Mouse (Mus musculus): ENCODE results near the gene Med12l. TPM values are rescaled to one million over a fixed set of nuclear protein-coding genes. Genes with fewer than 3 reads are reported as not detected.

Gene Med12l
- polyA plus RNA-seq, 2 experiments: 2.4 to 4.5 TPM

- H3K36me3 ChIP-seq (ENCODE audit: control insufficient read depth, insufficient read depth, low read length): peaks cover 72% of the 10 kb centered on the region
- H3K9ac ChIP-seq (ENCODE audit: low read depth, low read length, severe bottlenecking): no peak overlapping the region
- ATAC-seq (ENCODE audit: low FRiP score, low read depth): no peak
- H3K4me2 ChIP-seq (replicated peaks; ENCODE audit: low read depth, low read length, severe bottlenecking): no peak overlapping the region
- no peak overlapping the region for H3K27ac ChIP-seq (replicated peaks; ENCODE audit: low read depth, low read length)
- no peak for TF ChIP-seq POLR2A (IDR thresholded peaks at IDR 0.05; ENCODE audit: borderline replicate concordance, extremely low read depth, insufficient read depth, insufficient read length)
- WGBS: 78% methylated on average over 2 of the region's 2 CpGs
- H3K27me3 ChIP-seq (ENCODE audit: control insufficient read depth, insufficient read depth, low read length): no peaks in the 10 kb centered on the region
- H3K4me3 ChIP-seq (replicated peaks; ENCODE audit: low read length): no peak overlapping the region
- peaks cover 4% of the 10 kb centered on the region; the same call in 1 of the 2 replicates for H3K9me3 ChIP-seq (ENCODE audit: control insufficient read depth, low read length)
- no peak for DNase-seq (ENCODE audit: low spot score)
- no peaks in the 10 kb centered on the region for H3K4me1 ChIP-seq (ENCODE audit: control insufficient read depth, insufficient read depth, low read length)
Observed at GRCm38 (mm10) chr3:59328526-59328925, 322.9 kb downstream of the Med12l start.

DNA sequence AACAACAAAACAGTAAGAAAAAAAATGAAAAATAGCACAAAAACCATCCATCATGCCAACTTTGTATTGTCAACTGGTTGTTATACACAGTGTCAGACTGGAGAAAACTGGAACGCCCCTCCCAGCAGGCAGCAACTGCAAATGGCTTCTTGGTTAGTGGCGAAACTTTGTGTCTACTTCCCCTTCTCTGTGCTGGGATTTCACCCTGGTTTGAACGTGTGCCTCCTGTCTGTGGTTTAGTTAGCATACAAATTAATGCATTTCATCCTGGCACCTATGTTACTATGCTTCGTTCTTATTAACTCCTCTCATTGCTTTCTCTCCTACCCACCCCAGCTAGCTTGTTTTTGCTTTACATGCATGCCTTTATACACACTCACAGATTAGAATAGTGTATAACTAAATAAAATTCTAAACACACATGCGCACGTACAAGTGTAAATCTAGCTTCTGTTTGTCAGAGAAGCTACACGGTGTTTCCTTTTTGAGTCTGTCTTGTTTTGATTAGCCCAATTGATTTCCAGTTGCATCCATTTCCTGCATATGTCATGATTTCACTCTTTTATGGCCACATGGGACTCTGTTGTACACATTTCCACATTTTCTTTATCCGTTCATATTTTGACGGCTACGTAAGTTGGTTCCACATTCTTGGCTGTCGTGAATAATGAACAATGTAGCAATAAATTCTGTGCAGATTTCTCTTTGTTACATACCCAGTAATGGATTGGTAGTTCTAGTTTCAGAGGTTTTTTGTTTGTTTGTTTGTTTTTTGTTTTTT is 336.2 kb downstream of the Med12l start:
- Histone ChIP-seq H3K9ac (ENCODE audit: low read depth, low read length, severe bottlenecking) (no peak overlapping the region), H3K4me1 (ENCODE audit: control insufficient read depth, insufficient read depth, low read length) (peaks cover 7% of the 10 kb centered on the region), H3K4me3 (replicated peaks; ENCODE audit: low read length) (peak overlapping the region; percentile 23), H3K27ac (replicated peaks; ENCODE audit: low read depth, low read length) (no peak overlapping the region), H3K4me2 (replicated peaks; ENCODE audit: low read depth, low read length, severe bottlenecking) (peak overlapping the region; percentile 39), H3K36me3 (ENCODE audit: control insufficient read depth, insufficient read depth, low read length) (peaks cover 20% of the 10 kb centered on the region), H3K9me3 (ENCODE audit: control insufficient read depth, low read length) (no peaks in the 10 kb centered on the region), H3K27me3 (ENCODE audit: control insufficient read depth, insufficient read depth, low read length) (no peaks in the 10 kb centered on the region)
- 59% methylated on average over 11 of the region's 11 CpGs for WGBS
- DNase-seq (ENCODE audit: low spot score): peak; percentile 15
- ATAC-seq (ENCODE audit: low FRiP score, low read depth): no peak
- TF ChIP-seq POLR2A (IDR thresholded peaks at IDR 0.05; ENCODE audit: borderline replicate concordance, extremely low read depth, insufficient read depth, insufficient read length): no peak

DNA sequence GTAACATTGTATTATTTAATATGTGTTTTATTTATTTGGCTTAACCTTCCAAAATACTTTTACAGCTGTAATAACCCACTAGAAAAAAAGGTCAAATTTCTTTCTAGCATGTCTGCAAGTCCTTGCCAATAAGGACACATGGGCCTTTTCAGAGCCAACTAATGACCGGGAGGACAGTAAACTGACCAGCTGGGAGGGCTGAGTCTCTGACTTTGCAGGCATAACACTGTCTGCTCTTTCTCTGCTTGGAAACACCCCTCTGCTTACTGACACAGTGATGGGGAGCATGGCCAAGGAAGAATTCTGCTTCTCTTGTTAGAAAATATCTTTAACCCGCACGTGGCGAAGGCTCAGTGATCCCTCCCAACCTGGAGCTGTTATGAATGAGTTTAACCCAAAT is 337.4 kb downstream of the Med12l start:
- no peak for ATAC-seq (ENCODE audit: low FRiP score, low read depth)
- H3K27me3 ChIP-seq (ENCODE audit: control insufficient read depth, insufficient read depth, low read length): no peaks in the 10 kb centered on the region
- no peak overlapping the region for H3K27ac ChIP-seq (replicated peaks; ENCODE audit: low read depth, low read length)
- peak; percentile 63 for DNase-seq (ENCODE audit: low spot score)
- H3K36me3 ChIP-seq (ENCODE audit: control insufficient read depth, insufficient read depth, low read length): peaks cover 18% of the 10 kb centered on the region
- no peaks in the 10 kb centered on the region for H3K9me3 ChIP-seq (ENCODE audit: control insufficient read depth, low read length)
- H3K4me1 ChIP-seq (ENCODE audit: control insufficient read depth, insufficient read depth, low read length): peaks cover 7% of the 10 kb centered on the region
- peak overlapping the region; percentile 71 for H3K4me3 ChIP-seq (replicated peaks; ENCODE audit: low read length)
- 44% methylated on average over 4 of the region's 4 CpGs for WGBS
- TF ChIP-seq POLR2A (IDR thresholded peaks at IDR 0.05; ENCODE audit: borderline replicate concordance, extremely low read depth, insufficient read depth, insufficient read length): no peak
- peak overlapping the region; percentile 68 for H3K4me2 ChIP-seq (replicated peaks; ENCODE audit: low read depth, low read length, severe bottlenecking)
- H3K9ac ChIP-seq (ENCODE audit: low read depth, low read length, severe bottlenecking): peak overlapping the region; percentile 71

DNA sequence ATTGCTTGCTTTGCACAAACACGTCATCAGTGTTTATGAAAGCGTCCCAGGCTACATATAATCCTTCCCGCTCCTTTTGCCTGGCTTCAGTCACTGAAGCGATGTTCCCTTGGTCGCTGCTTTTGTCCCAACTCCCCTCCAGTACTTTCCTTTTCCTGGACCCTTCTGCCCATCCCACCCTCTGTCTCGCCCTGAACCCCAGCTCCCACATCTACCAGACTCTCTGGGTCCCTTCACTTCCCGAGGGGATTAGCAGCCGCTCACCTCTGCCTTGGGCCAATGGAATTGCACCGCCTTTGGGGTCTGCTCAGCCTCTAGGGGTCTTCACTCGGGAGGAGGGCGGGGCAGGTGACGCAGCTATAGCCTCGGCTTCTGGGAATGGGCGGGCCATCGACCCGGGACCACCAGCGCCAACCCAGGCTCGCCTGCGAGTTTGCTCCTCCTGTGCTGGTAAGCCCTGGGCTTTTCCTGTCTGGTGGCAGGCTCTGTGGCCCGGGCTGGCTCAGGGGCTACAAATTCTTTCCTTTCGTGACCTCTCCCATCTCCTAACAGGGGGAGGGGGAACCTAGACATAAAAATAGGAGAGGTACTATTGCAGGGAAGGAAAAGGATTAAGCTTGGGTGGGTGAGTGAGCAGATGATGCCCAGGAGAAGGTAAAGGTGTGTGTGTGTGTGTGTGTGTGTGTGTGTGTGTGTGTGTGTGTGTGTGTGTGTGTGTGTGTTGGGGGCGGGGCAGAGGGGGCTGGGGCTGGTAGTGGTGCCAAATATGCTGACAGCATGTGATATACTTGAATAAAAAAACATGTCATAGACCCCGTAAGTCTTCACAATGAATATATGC is 338.7 kb downstream of the Med12l start, which contains the start of gene Igsf10:
Gene Igsf10 (minus strand): TSS at position 330 of the 841 bp plus-strand sequence.
- ATAC-seq (ENCODE audit: low FRiP score, low read depth) (peak; percentile 94), DNase-seq (ENCODE audit: low spot score) (peak; percentile 81)
- Histone ChIP-seq H3K4me1 (ENCODE audit: control insufficient read depth, insufficient read depth, low read length) (peaks cover 7% of the 10 kb centered on the region), H3K27me3 (ENCODE audit: control insufficient read depth, insufficient read depth, low read length) (no peaks in the 10 kb centered on the region), H3K36me3 (ENCODE audit: control insufficient read depth, insufficient read depth, low read length) (peaks cover 10% of the 10 kb centered on the region), H3K27ac (replicated peaks; ENCODE audit: low read depth, low read length) (peak within 1 kb of the TSS; percentile 75), H3K9me3 (ENCODE audit: control insufficient read depth, low read length) (no peaks in the 10 kb centered on the region), H3K4me2 (replicated peaks; ENCODE audit: low read depth, low read length, severe bottlenecking) (peak within 1 kb of the TSS; percentile 68), H3K4me3 (replicated peaks; ENCODE audit: low read length) (peak within 1 kb of the TSS; percentile 71), H3K9ac (ENCODE audit: low read depth, low read length, severe bottlenecking) (peak within 1 kb of the TSS; percentile 71)
- WGBS: 3% methylated on average over 22 of the region's 23 CpGs
- peak; percentile 14; the same call in 1 of the 2 replicates for TF ChIP-seq POLR2A (IDR thresholded peaks at IDR 0.05; ENCODE audit: borderline replicate concordance, extremely low read depth, insufficient read depth, insufficient read length)

DNA sequence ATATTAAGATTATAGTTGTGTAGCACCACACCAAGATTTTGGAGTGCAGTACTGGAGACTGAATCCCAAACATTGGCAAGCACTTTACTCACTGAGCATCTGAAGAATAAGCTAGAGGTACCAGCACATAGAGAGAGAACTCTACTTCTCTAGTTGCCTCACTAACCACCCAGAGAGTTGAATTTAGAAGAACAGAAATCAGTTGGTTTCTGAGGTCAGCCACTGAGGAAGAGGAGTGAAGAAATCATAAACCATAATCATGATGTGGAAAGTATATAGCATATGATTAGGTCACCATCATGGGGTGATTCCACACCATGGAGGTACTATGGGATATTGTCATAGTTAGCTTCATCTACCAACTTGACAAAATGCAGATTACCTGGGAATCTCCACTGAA is 346.1 kb downstream of the Med12l start:
- no peak overlapping the region for H3K4me2 ChIP-seq (replicated peaks; ENCODE audit: low read depth, low read length, severe bottlenecking)
- no peak for TF ChIP-seq POLR2A (IDR thresholded peaks at IDR 0.05; ENCODE audit: borderline replicate concordance, extremely low read depth, insufficient read depth, insufficient read length)
- no peaks in the 10 kb centered on the region for H3K9me3 ChIP-seq (ENCODE audit: control insufficient read depth, low read length)
- no peaks in the 10 kb centered on the region for H3K27me3 ChIP-seq (ENCODE audit: control insufficient read depth, insufficient read depth, low read length)
- ATAC-seq (ENCODE audit: low FRiP score, low read depth): no peak
- no peak for DNase-seq (ENCODE audit: low spot score)
- no peaks in the 10 kb centered on the region for H3K4me1 ChIP-seq (ENCODE audit: control insufficient read depth, insufficient read depth, low read length)
- no peak overlapping the region for H3K27ac ChIP-seq (replicated peaks; ENCODE audit: low read depth, low read length)
- H3K4me3 ChIP-seq (replicated peaks; ENCODE audit: low read length): no peak overlapping the region
- H3K9ac ChIP-seq (ENCODE audit: low read depth, low read length, severe bottlenecking): no peak overlapping the region
- H3K36me3 ChIP-seq (ENCODE audit: control insufficient read depth, insufficient read depth, low read length): no peaks in the 10 kb centered on the region

All from limb, embryonic 14.5 days (tissue).